Mouse (Mus musculus) olfactory bulb, adult 2 months (tissue): ENCODE measurements around the gene Pigo.

Experiments
- CTCF ChIP-seq: fragments of 200-500 bp; IDR thresholded peaks from 2 replicates; pipeline ENCODE4 v1.5.1; 2012; ENCODE audit warnings: low read depth, mild to moderate bottlenecking, low read length, moderate library complexity; ENCODE audit not compliant: insufficient read depth
- POLR2A ChIP-seq: fragments of 200-500 bp; IDR thresholded peaks from 2 replicates; pipeline ENCODE4 v1.6.1; 2012; ENCODE audit warnings: mild to moderate bottlenecking, low read depth, low read length, moderate library complexity; ENCODE audit not compliant: insufficient read depth

- no peak for TF ChIP-seq POLR2A
- TF ChIP-seq CTCF = no peak
These were observed 47.6 kb downstream of the Pigo start for GRCm38 (mm10) chr4:42978062-42978461.
